Mouse (Mus musculus): ENCODE results near the gene Pter.
A peak's percentile ranks its signal among the peaks of the same experiment; 100 is the strongest.

Pter gene

DNA sequence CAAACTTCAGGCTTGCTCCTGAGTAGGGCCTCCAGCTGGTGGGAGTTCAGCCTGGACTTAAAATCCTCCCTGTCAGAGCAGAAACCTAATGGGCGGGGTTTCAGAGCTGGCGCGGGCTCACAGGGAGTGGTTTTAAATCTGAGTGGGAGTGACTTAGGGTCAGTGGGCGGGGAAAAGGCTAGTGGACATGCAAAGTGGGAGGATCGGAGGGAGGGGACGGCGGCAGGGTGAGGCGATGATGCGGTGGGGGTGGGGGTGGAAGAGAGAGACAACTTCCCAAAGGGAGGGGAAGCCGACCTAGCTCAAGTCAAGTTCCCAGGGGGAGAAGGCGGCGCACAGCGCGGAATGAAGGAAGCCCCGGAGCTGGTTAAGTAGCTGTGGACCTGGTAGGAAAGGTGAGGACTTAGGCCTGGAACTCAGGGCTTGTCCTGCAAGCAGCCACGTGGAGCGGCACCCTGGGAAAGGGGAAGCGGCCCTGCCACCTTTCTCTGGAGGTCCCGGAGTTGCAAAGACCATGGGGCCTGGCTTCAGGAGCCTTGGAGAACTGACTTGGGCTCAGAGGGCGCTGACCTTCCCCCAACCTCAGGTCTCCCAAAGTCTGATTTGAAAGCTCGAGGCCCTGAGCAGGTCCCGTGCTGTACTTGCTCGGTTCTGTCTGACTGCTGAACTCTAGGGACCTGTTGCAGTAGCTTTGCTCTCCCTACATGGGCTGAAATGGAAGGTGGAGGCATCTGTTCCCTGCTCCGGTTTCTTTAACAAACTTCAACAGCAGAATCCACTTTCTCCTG is at the start of gene Pter:
Gene Pter, plus strand, starts transcription at position 238 of the 788 bp plus-strand sequence.
- peak; percentile 19 to 21 for DNase-seq (ENCODE audit: low spot score in 2 of 2)

- no peak for DNase-seq (ENCODE audit: low spot score in 2 of 2)
Measured at GRCm38 (mm10) chr2:12874232-12874631, 49.6 kb upstream of the Pter start.

- no peak for DNase-seq (ENCODE audit: low spot score in 2 of 2)
Measured at GRCm38 (mm10) chr2:12879492-12879891, 44.3 kb upstream of the Pter start.

GRCm38 (mm10) chr2:12881009-12881408 is 42.8 kb upstream of the Pter start:
- no peak for DNase-seq (ENCODE audit: low spot score in 2 of 2)

- DNase-seq (ENCODE audit: low spot score in 2 of 2): peak; percentile 61 to 72
Measured at GRCm38 (mm10) chr2:12883276-12883914, 40.4 kb upstream of the Pter start.

DNA sequence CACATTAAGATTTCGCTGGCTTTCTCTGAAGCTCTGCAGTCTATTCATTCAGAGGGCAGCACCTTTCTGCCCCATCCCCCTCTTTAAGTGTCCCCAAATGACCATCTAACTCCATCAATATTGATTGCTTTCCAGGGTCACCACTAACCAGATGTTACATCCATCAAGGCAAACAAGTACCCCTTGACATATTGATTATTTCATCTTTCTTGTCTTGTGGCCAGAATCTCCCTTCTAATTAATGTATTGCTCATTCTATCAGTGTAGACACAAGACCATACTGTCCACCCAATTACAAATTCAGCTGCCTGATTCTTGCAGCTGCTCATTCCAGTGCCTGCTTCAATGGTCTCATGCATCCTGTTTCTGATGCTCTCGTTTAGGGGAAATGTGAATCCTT is 36.8 kb upstream of the Pter start:
- no peak for DNase-seq (ENCODE audit: low spot score in 2 of 2)

DNA sequence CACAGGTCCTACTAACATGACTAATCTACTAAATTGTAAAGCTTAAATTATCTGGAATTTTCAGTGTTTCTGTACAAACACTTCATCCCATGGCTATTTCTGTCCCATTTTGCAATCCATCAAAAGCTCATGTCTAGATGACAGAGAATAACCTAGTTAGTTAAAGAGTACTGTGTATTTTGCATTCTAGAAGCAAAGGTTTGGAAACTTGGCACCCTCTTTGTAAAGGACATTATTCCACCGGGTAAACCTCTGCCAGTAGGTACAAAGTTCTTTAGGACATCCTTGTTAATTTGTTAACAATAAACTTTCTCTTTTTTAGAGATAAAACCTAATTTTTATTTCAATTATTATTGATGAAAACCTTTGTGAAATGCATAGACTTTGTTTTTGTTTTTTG is 18.1 kb upstream of the Pter start:
- no peak for DNase-seq (ENCODE audit: low spot score in 2 of 2)

GRCm38 (mm10) chr2:12925643-12926042 is 1.8 kb downstream of the Pter start:
- DNase-seq (ENCODE audit: low spot score in 2 of 2): no peak

GRCm38 (mm10) chr2:12930338-12930737 is 6.5 kb downstream of the Pter start:
- DNase-seq (ENCODE audit: low spot score in 2 of 2): no peak

DNA sequence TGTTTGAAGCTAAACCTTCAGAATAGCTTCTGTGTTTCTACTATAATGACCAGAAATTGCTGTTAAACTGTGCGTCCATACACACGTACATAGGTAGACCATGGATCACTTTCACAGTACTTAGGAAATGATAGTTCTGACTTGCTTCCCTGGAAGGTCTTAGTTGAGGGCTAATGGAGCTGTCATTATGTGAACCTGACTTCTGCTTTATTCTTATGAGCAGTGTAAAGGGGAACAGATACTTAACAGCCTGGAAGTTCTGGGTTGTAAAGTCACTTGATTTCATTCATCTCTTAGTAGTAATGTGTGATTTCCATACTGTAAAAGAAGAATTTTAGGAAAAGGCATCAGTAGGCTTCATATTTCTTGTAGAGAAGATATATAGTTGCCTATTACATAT is 10.1 kb downstream of the Pter start:
- DNase-seq (ENCODE audit: low spot score in 2 of 2): no peak

DNA sequence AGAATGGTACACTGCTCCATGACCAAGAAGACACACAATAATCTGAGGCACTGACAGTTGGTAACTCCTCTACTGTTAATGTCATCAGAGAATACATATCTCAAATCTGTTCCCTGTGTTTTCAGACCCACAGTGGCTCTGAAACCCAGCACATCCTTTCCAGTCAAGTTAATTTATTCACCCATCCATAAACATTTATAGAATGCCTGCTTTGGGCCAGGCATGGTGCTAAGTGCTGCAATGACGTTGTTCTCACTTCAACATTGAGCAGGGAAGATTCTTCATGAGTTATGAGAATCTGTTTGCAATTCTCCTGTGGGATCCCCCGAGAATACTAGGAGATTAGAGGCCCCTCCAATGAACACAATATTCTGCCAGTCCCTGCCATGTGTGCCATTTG is 11.4 kb downstream of the Pter start:
- no peak for DNase-seq (ENCODE audit: low spot score in 2 of 2)

DNA sequence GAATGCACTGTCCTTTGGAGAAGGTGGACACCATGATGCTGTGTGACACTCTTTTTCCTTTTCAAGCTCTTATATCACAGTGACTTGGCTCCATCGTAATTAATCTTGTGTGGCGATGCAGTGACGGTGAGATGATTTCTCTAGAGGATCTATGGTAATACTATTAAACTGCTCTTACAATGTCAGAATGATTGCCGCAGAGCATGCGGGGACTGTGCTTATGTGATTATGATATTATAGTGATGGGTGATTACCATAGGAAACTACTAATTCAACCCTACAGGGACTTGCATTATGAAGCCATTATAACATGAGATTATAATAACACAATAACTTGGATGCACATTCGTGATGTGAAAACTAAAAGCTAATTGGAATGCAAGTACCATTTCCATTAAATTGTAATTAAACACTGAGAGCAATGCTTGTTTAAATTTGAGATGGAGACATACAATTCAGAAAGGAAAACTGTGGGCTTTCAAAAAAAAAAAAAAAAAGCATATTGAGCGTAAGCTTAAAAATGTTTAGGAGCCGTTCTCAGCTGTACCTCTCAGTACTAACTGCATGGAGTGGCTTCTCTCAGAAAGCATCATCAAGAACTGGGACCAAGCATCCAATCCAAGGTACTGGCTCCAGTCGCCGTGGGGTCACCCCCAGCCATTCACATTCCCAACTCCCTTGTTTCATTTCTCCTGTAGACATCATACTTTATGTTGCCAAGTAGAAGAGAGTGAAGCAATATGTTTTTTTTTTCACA is 13.8 kb downstream of the Pter start:
- DNase-seq (ENCODE audit: low spot score in 2 of 2): no peak

DNA sequence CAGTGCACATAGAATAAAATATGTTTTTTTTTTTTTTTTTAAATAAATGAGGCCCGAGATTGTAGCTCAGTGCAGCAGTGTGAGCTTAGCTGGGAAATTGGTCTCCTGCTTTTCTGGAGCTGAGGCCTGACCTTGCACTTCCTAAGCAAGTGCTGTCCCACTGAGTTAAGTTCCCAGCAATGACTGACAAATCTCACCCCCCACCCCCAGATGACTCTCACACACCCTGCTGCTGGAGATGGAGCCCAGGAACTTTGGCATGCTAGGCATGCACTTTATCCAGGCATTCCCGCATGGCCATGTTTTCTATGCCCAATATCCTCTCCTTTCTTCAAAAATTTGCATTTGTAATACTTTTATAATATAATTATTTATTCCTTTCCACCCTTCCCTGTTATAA is 14.8 kb downstream of the Pter start:
- no peak for DNase-seq (ENCODE audit: low spot score in 2 of 2)

DNA sequence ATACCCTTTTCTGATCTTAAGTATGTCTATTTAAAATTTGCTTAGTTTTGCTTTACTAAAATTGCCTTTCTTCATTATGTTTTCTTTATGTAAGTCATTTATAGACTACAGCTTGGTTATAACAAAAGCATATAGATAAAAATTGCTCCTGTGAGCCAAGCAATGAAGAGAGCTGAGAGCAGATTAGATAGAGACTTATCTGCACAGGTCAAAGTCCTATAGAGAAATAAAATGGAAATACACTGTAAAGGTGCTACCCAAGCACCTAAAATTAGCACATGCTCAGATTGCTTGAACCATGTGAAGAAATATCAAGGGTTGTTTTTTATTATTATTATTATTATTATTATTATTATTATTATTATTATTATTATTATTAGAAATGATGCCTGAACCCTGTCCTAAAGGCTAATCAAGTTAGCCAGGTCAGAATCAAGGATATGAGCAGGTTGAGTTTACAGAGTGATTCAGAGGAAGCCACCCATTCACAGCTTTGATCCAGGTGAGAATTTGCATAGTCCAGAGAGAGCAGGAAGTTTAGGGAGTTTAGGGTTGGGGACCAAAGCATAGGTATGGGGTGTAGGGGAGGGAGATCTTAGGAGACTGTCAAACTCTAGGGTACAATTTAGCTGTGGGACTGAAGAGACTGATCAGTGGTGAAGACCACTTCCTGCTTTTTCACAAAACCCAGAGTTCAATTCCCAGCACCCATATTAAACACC is 33.0 kb downstream of the Pter start:
- DNase-seq (ENCODE audit: low spot score in 2 of 2): no peak

DNA sequence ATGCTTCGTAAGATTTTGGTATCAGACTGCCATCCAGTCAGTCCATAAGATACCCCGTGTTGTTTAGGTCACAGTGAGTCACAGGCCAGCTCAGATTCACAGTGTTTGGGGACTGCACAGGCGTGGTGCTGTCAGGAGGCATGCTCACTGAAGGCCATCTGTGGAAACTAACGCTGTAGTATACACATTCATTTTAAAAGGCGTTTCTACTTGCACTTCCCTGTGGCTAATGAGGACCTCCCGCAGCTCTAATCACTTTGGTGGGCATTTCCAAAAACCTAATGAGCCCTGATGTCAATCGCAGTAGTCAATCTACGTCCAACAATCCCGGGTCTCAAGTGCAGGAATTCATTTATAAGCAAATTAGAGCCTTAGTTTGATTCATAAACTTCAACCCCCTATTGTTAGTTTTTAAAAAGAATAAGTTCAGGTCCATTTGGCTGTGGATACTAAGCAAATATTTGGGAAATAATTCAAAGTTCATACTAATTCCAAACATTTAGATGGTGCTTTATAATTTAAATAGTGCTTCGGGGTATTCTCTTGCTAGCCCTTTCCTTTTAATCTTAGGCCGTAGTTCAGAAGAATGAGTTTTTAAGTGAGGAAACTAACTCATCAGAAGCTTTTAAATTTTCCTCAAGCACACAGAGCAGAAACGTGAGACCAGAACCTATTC is 46.3 kb downstream of the Pter start:
- DNase-seq (ENCODE audit: low spot score in 2 of 2): no peak

DNA sequence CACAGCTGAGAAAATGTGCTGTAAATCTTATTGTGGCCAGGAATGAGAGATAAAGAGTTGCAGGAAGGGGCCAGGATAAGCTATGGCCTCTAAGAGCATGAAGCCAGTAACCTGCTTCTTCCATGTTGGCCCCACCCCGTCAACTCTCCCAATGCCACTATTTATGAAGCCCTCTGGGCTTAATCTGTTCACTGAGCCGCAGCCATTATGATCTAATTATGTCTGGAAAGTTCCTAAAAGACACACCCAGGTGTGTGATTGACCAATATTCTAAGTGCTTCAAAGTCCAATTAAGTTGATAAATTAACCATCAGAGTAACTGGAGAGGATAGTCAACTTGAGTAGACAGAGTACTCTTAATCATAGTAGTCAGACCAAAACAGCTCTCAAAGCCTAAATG is 49.9 kb downstream of the Pter start:
- DNase-seq (ENCODE audit: low spot score in 2 of 2): no peak

GRCm38 (mm10) chr2:12977367-12977766 is 53.5 kb downstream of the Pter start:
- DNase-seq (ENCODE audit: low spot score in 2 of 2): no peak

GRCm38 (mm10) chr2:12978771-12979170 is 54.9 kb downstream of the Pter start:
- no peak for DNase-seq (ENCODE audit: low spot score in 2 of 2)

GRCm38 (mm10) chr2:12984901-12985732 is 61.3 kb downstream of the Pter start:
- DNase-seq (ENCODE audit: low spot score in 2 of 2): no peak

DNA sequence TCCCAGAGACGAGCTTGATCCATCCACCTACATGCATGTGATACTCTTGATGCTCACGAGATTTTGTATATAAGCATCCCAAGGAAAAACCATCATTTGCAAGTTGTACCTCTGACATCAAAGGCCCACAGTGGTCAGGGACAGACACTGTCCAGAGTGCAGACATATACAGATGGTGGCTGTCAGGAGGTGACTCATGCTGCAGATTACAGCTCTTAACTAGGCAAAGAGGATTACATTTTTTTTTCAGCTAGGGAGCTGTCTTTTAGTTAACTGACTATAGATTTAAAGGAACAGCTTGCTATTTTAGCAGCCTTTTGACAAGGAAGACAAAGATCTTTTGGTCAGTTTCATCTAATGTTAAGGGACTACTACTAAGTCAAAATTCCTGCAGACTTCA is 76.2 kb downstream of the Pter start:
- no peak for DNase-seq (ENCODE audit: low spot score in 2 of 2)

- no peak for DNase-seq (ENCODE audit: low spot score in 2 of 2)
Measured at GRCm38 (mm10) chr2:13008433-13008832, 84.6 kb downstream of the Pter start.
